Mouse (Mus musculus) CH12.LX (cell line): Measurements from ENCODE around the gene Gas2l1. TPM values are rescaled to one million over a fixed set of nuclear protein-coding genes. Genes with fewer than 3 reads are reported as not detected.
A peak's percentile ranks its signal among the peaks of the same experiment; 100 is the strongest.

Experiments
- DNase-seq: peaks from one replicate; pipeline ENCODE4 v3.0.0-alpha.2; 2013; ENCODE audit errors: extremely low read depth
- H3K27ac ChIP-seq: 2 replicates; pipeline ENCODE4 v1.5.1; 2012; ENCODE audit warnings: low read depth, mild to moderate bottlenecking, control low read depth, moderate library complexity; ENCODE audit not compliant: insufficient read depth
- H3K27me3 ChIP-seq: replicated peaks from 2 replicates; pipeline ENCODE3; 2012; ENCODE audit warnings: inconsistent platforms
- H3K36me3 ChIP-seq, 2 experiments: replicated peaks in 1 of 2; 2 replicates each; pipeline versions ENCODE3 to v1.6.1; 2012; ENCODE audit warnings: inconsistent platforms in 1 of 2, low read length in 1 of 2, mild to moderate bottlenecking in 1 of 2, mixed read lengths in 1 of 2, moderate library complexity in 1 of 2; ENCODE audit not compliant: control insufficient read depth in 1 of 2, insufficient read depth in 1 of 2
- H3K4me1 ChIP-seq, 2 experiments: 2 replicates each; pipeline ENCODE4 v1.6.1; 2012; ENCODE audit warnings: inconsistent platforms in 1 of 2, moderate library complexity in 1 of 2; ENCODE audit not compliant: insufficient read depth in 2 of 2, control insufficient read depth in 1 of 2
- H3K4me2 ChIP-seq: 2 replicates; pipeline ENCODE4 v1.6.1; 2012; ENCODE audit warnings: low read depth, mild to moderate bottlenecking, control low read depth; ENCODE audit not compliant: poor library complexity, insufficient read depth, severe bottlenecking
- H3K4me3 ChIP-seq, 3 experiments: fragments of 150-350 bp in 1 of 3; sonication (generic) in 1 of 3; replicated peaks in 1 of 3; 2 replicates each; pipeline versions ENCODE3 to v1.5.1; 2011 to 2012; ENCODE audit warnings: low read depth in 2 of 3, low read length in 2 of 3, mild to moderate bottlenecking in 2 of 3, moderate library complexity in 2 of 3, control low read depth in 1 of 3, improper control_type of control experiment in 1 of 3, inconsistent platforms in 1 of 3, mixed read lengths in 1 of 3; ENCODE audit not compliant: poor library complexity in 1 of 3
- H3K79me2 ChIP-seq: replicated peaks from 2 replicates; pipeline ENCODE4 v1.6.1; 2012; ENCODE audit warnings: mild to moderate bottlenecking, moderate library complexity; ENCODE audit not compliant: control insufficient read depth, poor library complexity, insufficient read depth, severe bottlenecking; ENCODE audit errors: extremely low read depth
- H3K9ac ChIP-seq: 2 replicates; pipeline ENCODE4 v1.6.1; 2012; ENCODE audit warnings: low read depth, mild to moderate bottlenecking, control low read depth, moderate library complexity; ENCODE audit not compliant: insufficient read depth
- H3K9me3 ChIP-seq: replicated peaks from 2 replicates; pipeline ENCODE3; 2012; ENCODE audit warnings: low read length, inconsistent platforms, mixed read lengths
- BHLHE40 ChIP-seq: IDR thresholded peaks from 2 replicates; pipeline ENCODE4 v1.6.1; 2011; ENCODE audit warnings: mild to moderate bottlenecking, low read depth, low read length, improper control_type of control experiment
- CHD2 ChIP-seq: IDR thresholded peaks from 2 replicates; pipeline ENCODE4 v1.6.1; 2011; ENCODE audit warnings: low read length, improper control_type of control experiment
- CTCF ChIP-seq, 2 experiments: IDR thresholded peaks in 1 of 2; conservative IDR thresholded peaks in 1 of 2; 2 replicates each; pipeline ENCODE4 v1.5.1; 2011 to 2012; ENCODE audit warnings: low read depth in 2 of 2, low read length in 2 of 2, improper control_type of control experiment in 1 of 2, inconsistent platforms in 1 of 2, mild to moderate bottlenecking in 1 of 2, moderate library complexity in 1 of 2
- EP300 ChIP-seq: IDR thresholded peaks from 2 replicates; pipeline ENCODE4 v1.6.1; 2011; ENCODE audit warnings: low read length, improper control_type of control experiment
- ETS1 ChIP-seq: conservative IDR thresholded peaks from 2 replicates; pipeline ENCODE4 v1.6.1; 2012; ENCODE audit warnings: low read depth, mild to moderate bottlenecking, inconsistent platforms, low read length, improper control_type of control experiment, moderate library complexity
- GABPA ChIP-seq: IDR thresholded peaks from 2 replicates; pipeline ENCODE4 v1.6.1; 2012; ENCODE audit warnings: low read depth, low read length, improper control_type of control experiment, inconsistent platforms; ENCODE audit not compliant: insufficient replicate concordance
- JUND ChIP-seq: conservative IDR thresholded peaks from 2 replicates; pipeline ENCODE4 v1.6.1; 2011; ENCODE audit warnings: low read depth, low read length, improper control_type of control experiment
- MAX ChIP-seq: IDR thresholded peaks from 2 replicates; pipeline ENCODE4 v1.6.1; 2011; ENCODE audit warnings: low read length, improper control_type of control experiment
- MAZ ChIP-seq: IDR thresholded peaks from 2 replicates; pipeline ENCODE4 v1.6.1; 2012; ENCODE audit warnings: low read depth, mild to moderate bottlenecking, inconsistent platforms, low read length, improper control_type of control experiment, moderate library complexity
- MYC ChIP-seq: IDR thresholded peaks from 2 replicates; pipeline ENCODE4 v1.6.1; 2011; ENCODE audit warnings: low read depth, mild to moderate bottlenecking, improper control_type of control experiment, low read length
- PAX5 ChIP-seq: IDR thresholded peaks from 2 replicates; pipeline ENCODE4 v1.6.1; 2012; ENCODE audit warnings: low read length, inconsistent platforms, mixed read lengths
- POLR2AphosphoS2 ChIP-seq: IDR thresholded peaks from 2 replicates; pipeline ENCODE4 v1.6.1; 2011; ENCODE audit warnings: low read depth, low read length, improper control_type of control experiment
- RAD21 ChIP-seq: IDR thresholded peaks from 2 replicates; pipeline ENCODE4 v1.6.1; 2011; ENCODE audit warnings: low read depth, mild to moderate bottlenecking, low read length, improper control_type of control experiment, moderate library complexity
- RCOR1 ChIP-seq: conservative IDR thresholded peaks from 2 replicates; pipeline ENCODE4 v1.6.1; 2012; ENCODE audit warnings: low read depth, mild to moderate bottlenecking, inconsistent platforms, low read length, improper control_type of control experiment
- TCF12 ChIP-seq: IDR thresholded peaks from 2 replicates; pipeline ENCODE4 v1.6.1; 2014; ENCODE audit warnings: low read depth, mild to moderate bottlenecking, inconsistent platforms, low read length, improper control_type of control experiment
- USF1 ChIP-seq: IDR thresholded peaks from 2 replicates; pipeline ENCODE4 v1.6.1; 2014; ENCODE audit warnings: low read depth, mild to moderate bottlenecking, inconsistent platforms, low read length, improper control_type of control experiment
- ZNF384 ChIP-seq: IDR thresholded peaks from 2 replicates; pipeline ENCODE4 v1.6.1; 2012; ENCODE audit warnings: low read depth, low read length, improper control_type of control experiment, inconsistent platforms
- dilution Hi-C: fragments of 300-500 bp; cut with MboI; formaldehyde crosslinking; loops from 2 replicates; pipeline ENCODE4 v1.14.3; 2020; ENCODE audit warnings: low sequenced_read_pairs; ENCODE audit not compliant: extremely low pct_unique_long_range_greater_than_20kb, extremely low pct_ligation_motif_present
- in situ Hi-C: fragments of 300-500 bp; cut with MboI; formaldehyde crosslinking; loops from 3 replicates; pipeline ENCODE4 v1.14.3; 2019; ENCODE audit warnings: low sequenced_read_pairs, low pct_ligation_motif_present, low pct_unique_long_range_greater_than_20kb, mixed read lengths
- polyA plus RNA-seq: library from polyadenylated mRNA; unstranded; fragments of >175 nt; gene quantifications from 2 replicates; pipeline ENCODE4 v1.2.1, GENCODE M21; 2012; ENCODE audit warnings: low read depth; ENCODE audit not compliant: insufficient read length
- total RNA-seq, 2 experiments: library from RNA; depleted of rRNA; stranded (reverse); fragments of 300-350 nt in 1 of 2; fragments of >200 nt in 1 of 2; gene quantifications; 2 replicates each; pipeline ENCODE4 v1.2.3; 2012 to 2014

Gene Gas2l1
- total and polyA plus RNA-seq, 3 experiments: 3.3 to 12.5 (median 8.8) TPM

- TF ChIP-seq TCF12: peak; percentile 46; the same call in 1 of the 2 replicates
Observed at GRCm38 (mm10) chr11:5055945-5056938, 8.9 kb downstream of the Gas2l1 start (continued).

GRCm38 (mm10) chr11:5054874-5055273 is 10.3 kb downstream of the Gas2l1 start:
- no peak overlapping the region for H3K27ac ChIP-seq
- in situ Hi-C loops (no loop called here), dilution Hi-C loops (no loop called here)
- no peak for DNase-seq
- H3K4me1 ChIP-seq: peaks cover 22 to 52% of the 10 kb centered on the region in 2 experiments
- no peak overlapping the region for H3K9ac ChIP-seq
- no peak overlapping the region for H3K4me3 ChIP-seq
- no peak overlapping the region for H3K4me2 ChIP-seq
- no peaks in the 10 kb centered on the region for H3K79me2 ChIP-seq
- peaks cover 8% of the 10 kb centered on the region for H3K27me3 ChIP-seq
- no peaks in the 10 kb centered on the region for H3K9me3 ChIP-seq
- peaks cover 0 to 4% of the 10 kb centered on the region in 2 experiments for H3K36me3 ChIP-seq
- TF ChIP-seq POLR2AphosphoS2 (no peak), RAD21 (no peak), MAX (peak; percentile 15; the same call in 1 of the 2 replicates), JUND (no peak), ETS1 (no peak), BHLHE40 (no peak), MYC (no peak)
- TF ChIP-seq, all 38 proteins: peak for 1

- dilution Hi-C loops: no loop called here
- DNase-seq: no peak
- TF ChIP-seq EP300 (no peak), POLR2AphosphoS2 (no peak), USF1 (no peak), BHLHE40 (no peak), RCOR1 (no peak), MAZ (no peak), CHD2 (no peak), ETS1 (no peak), PAX5 (no peak), GABPA (no peak), ZNF384 (no peak), CTCF (conservative IDR thresholded peaks at IDR 0.05 in 1 of 2, IDR thresholded peaks at IDR 0.05 in 1 of 2; ENCODE audit: low read depth in 2 of 2, low read length in 2 of 2) (no peak), MYC (no peak)
- Histone ChIP-seq H3K79me2 (no peaks in the 10 kb centered on the region), H3K9ac (no peak overlapping the region), H3K36me3 (no peaks in the 10 kb centered on the region), H3K4me3 (no peak overlapping the region), H3K4me2 (no peak overlapping the region), H3K27me3 (peaks cover 2% of the 10 kb centered on the region), H3K4me1 (peaks cover 15 to 45% of the 10 kb centered on the region in 2 experiments), H3K9me3 (no peaks in the 10 kb centered on the region), H3K27ac (no peak overlapping the region)
- in situ Hi-C loops: no loop called here
Observed at GRCm38 (mm10) chr11:5054151-5054550, 11.0 kb downstream of the Gas2l1 start.
